Mouse (Mus musculus): ENCODE results near the gene Reep3.

Reep3 gene

DNA sequence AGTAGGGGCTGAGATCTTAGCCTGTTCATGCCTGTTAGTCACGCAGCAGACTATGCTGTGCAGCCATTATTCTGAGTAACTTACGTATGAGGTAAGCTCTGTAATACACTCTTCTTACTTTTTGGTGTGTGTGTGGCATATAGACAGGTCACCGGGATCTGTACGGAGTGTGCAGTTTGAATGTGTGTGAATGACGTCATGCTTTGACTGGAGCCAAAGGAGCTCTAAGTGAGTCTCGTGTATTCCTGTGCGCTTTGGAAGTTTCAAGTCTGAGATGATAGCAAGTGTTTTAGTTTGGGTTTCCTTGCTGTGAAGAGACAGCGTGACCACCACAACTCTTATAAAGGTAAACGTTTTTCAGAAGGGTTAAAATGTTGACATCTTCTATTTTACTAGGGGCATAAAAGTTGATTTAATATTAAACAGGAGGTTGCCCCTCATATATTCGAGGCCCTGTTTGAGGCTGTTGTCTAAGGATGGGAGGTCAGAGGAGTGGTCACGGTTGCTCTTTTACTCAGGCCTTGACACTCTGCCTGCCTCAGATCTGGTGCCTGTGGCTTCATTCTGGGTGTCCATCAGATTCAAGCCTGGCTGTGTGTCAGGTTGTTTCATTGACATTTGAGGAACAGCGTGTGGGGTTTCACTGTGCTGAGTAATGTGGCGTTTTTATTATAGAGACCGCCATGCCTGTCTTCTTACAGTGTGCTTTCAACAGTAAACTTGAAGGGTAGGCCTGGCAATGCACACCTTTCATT, 14.5 kb upstream of the Reep3 start:
- DNase-seq (ENCODE audit: low read depth, low spot score): no peak

DNA sequence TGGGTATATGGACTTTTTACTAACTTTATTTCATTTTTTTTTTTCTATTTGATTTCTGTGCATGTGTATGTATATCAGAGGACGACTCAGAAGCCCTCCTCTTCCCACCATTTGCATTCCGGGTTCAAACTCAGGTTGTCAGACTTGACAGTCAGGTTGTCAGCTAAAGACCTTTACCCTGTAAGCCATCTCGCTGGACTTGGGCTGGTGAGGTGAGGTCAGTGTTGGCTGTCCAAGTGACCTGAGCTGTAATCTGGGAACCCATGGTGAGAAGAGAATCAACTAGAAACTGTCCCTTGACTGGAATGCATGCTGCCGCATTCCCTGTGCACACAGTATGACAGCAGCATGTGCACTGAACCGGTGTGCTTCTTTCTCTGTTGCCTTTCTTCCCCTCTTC, 12.9 kb upstream of the Reep3 start:
- no peak for DNase-seq (ENCODE audit: low read depth, low spot score)

GRCm38 (mm10) chr10:67108096-67108495, 11.4 kb upstream of the Reep3 start:
- no peak for DNase-seq (ENCODE audit: low read depth, low spot score)

- no peak for DNase-seq (ENCODE audit: low read depth, low spot score)
These were observed 10.4 kb upstream of the Reep3 start for GRCm38 (mm10) chr10:67107017-67107761.

DNA sequence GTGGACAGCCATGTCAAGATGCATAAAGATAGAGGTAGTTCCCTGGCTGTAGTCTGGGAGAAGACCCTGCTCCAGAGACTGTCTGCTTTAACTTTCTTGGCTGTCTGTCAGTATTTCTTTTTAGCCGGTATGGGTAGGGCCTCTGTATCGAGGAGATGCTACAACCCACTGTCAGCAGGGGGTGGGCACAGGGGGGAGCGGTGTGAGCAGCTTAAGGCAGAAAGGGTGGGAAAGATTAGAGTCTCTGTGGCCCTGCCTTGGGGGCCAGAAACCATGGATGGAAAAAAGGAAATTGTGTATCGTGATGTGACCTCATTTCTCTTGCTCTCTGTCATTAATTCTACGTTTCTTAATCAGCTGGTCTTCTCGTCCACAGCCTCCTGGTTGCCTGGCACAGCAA, 9.7 kb upstream of the Reep3 start:
- no peak for DNase-seq (ENCODE audit: low read depth, low spot score)

GRCm38 (mm10) chr10:67105331-67106217, 8.8 kb upstream of the Reep3 start:
- no peak for DNase-seq (ENCODE audit: low read depth, low spot score)

DNA sequence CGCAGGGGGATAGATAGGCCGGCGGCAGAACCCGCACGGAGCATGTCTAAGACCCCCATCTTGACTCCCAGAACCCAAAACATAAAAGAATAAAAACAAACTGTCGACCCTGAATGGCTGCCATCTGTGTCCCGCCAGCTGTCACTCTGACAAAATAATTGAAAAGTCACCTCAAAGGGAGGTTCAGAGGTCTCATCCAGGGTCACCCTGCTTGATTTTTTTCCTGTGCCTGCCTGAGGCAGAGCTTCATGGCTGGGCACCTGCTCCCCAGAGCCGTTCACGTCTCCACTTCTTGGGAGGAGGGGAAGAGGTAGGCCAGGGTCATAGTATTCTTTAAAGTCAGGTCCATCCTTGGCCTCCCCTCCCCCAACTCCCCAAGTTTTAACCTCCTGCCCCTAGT, 7.8 kb upstream of the Reep3 start:
- no peak for DNase-seq (ENCODE audit: low read depth, low spot score)

DNA sequence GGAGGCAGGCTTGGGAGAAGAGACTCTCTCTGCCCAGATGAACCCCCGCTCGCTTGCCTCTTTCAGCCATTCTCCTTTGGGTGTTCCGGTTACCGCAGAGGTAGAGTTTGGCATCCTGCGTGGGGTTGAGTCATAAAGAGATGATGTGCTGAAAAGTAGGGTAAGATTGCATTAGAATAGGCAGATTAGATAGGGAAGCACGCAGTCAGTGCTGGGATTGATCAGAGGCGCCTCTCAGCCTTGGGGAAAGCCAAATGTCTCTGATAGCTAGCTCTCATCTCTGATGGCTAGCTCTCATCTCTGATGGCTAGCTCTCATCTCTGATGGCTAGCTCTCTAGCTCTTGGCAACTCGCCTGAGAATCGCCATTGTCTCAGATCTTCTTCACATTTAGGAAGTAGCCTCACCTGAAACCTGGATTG, 4.1 kb upstream of the Reep3 start:
- no peak for DNase-seq (ENCODE audit: low read depth, low spot score)

GRCm38 (mm10) chr10:67100011-67100661, 3.4 kb upstream of the Reep3 start:
- DNase-seq (ENCODE audit: low read depth, low spot score): no peak

DNA sequence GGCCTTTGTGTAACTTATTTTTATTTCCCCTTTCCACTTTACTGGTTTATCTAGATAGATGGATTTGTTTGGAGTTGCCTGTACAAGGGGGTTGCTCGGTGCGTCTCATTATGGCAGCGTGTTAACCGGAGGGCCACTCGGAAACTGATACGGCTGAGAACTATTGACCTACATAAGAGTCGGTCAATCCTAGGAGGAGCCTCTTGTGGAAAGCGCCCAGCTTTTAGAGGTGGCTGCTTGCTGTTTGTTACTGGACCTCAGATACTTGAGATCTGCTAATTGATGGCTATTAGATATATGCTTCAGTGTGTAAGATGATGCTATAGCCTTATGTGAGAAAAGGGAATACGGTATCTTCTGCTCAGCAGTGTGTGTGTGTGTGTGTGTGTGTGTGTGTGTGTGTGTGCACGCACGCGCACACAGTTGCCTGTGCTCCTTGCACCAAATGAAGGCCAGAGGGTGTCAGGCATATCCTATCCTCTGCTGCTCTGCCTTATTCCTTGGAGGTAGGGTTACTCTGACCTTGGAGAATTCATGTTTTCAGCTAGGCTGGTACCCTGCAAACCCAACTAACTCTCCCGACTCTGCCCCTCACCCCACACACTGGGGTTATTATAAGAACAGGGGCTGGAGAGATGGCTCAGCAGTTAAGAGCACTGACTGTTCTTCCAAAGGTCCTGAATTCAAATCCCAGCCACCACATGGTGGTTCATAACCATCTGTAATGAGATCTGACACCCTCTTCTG, 2.6 kb upstream of the Reep3 start:
- DNase-seq (ENCODE audit: low read depth, low spot score): no peak

DNA sequence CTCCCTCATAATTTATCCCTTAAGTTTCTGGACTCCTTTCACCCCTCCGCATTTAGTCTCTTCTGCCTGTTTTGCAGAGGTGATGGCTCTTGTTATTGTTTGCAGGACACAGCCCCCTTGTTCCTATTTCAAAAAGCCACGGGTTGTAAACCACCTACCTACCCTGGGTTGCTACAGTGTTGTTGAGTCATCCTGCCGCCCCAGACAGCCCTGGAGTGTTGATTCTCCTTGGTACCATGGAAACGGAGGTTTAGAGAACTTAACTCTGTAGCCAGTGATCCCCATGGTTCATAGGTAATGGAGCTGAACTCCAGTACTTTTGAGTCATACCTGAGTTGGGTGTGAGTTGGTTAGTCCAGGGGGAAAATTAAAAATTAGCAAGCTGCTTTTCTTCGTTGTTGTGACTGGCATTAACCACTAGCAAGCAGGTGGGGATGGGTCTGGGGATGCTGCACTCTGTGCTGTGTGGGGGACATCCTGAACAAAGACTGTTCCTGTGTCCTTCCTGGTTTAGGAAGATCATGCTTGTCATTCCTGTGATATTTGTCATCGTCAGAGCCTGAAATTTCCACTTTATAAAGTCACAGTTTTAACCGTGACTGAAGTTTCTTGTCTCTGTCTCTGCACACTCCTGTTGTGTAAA, 1.8 kb upstream of the Reep3 start:
- DNase-seq (ENCODE audit: low read depth, low spot score): no peak

- no peak for DNase-seq (ENCODE audit: low read depth, low spot score)
These were observed 849 bp upstream of the Reep3 start for GRCm38 (mm10) chr10:67097437-67098150.

GRCm38 (mm10) chr10:67095798-67096620, 736 bp downstream of the Reep3 start, which contains the start of gene Jmjd1c:
TSS of gene Jmjd1c (plus strand) at chr10:67096125.
- peak; percentile 83 for DNase-seq (ENCODE audit: low read depth, low spot score)

GRCm38 (mm10) chr10:67094922-67095321, 1.8 kb downstream of the Reep3 start:
- DNase-seq (ENCODE audit: low read depth, low spot score): no peak

DNA sequence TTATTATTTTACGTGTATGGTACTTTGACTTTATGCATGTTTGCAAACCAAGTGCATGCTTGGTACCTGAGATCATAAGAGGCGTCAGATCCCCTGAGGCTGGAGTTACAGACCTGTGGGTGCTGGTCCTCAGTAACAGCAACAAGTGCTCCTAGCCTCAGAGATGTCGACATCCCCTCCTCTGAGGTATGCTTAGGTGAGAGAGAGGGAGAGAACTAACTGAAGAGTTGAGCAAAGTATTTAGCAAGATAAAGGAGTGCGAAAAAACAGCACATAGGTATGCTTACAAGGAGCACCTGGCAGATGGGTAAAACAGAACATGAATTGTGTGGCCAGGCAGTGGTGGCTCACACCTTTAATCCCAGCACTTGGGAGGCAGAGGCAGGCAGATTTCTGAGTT, 6.1 kb downstream of the Reep3 start:
- no peak for DNase-seq (ENCODE audit: low read depth, low spot score)

GRCm38 (mm10) chr10:67087447-67088226, 9.1 kb downstream of the Reep3 start:
- no peak for DNase-seq (ENCODE audit: low read depth, low spot score)

DNA sequence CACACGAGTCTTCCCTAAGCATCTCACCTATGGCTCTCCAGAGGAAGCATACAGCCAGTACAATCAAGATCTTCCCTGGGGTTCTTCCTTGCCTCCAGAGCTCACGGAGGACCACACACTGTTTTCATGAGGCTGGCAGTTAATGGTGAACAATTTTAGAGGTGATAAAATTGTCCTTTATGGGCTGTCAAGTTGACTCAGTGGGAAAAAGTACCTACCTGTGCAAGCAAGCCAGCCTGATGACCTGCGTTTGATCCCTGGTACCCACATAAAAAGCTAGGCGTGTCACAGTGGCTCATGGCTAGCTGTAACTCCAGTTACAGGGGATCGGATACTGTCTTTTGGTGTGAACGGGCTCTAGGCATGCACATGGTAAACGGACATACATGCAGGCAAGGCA, 10.8 kb downstream of the Reep3 start:
- peak; percentile 59 for DNase-seq (ENCODE audit: low read depth, low spot score)

- no peak for DNase-seq (ENCODE audit: low read depth, low spot score)
These were observed 11.6 kb downstream of the Reep3 start for GRCm38 (mm10) chr10:67085124-67085523.
